Mouse (Mus musculus): ENCODE measurements around the gene Ccsap. TPM values are rescaled to one million over a fixed set of nuclear protein-coding genes. Genes with fewer than 3 reads are reported as not detected.

Ccsap gene
- polyA plus RNA-seq, 1 experiment, result 45.1 TPM

- TF ChIP-seq POLR2A (IDR thresholded peaks at IDR 0.05; ENCODE audit: extremely low read depth, insufficient read depth, low read length) (no peak), CTCF (IDR thresholded peaks at IDR 0.05; ENCODE audit: extremely low read depth, insufficient read depth, low read length) (no peak)
- no peak overlapping the region for H3K27ac ChIP-seq (ENCODE audit: insufficient read depth, low read length)
- H3K4me1 ChIP-seq (ENCODE audit: control insufficient read depth, insufficient read depth, low read length), result peaks cover 5% of the 10 kb centered on the region; the same call in 1 of the 2 replicates
- H3K4me3 ChIP-seq (ENCODE audit: insufficient read depth, low read length), result no peak overlapping the region
These were observed 68.2 kb downstream of the Ccsap start for GRCm38 (mm10) chr8:123791845-123792225.

DNA sequence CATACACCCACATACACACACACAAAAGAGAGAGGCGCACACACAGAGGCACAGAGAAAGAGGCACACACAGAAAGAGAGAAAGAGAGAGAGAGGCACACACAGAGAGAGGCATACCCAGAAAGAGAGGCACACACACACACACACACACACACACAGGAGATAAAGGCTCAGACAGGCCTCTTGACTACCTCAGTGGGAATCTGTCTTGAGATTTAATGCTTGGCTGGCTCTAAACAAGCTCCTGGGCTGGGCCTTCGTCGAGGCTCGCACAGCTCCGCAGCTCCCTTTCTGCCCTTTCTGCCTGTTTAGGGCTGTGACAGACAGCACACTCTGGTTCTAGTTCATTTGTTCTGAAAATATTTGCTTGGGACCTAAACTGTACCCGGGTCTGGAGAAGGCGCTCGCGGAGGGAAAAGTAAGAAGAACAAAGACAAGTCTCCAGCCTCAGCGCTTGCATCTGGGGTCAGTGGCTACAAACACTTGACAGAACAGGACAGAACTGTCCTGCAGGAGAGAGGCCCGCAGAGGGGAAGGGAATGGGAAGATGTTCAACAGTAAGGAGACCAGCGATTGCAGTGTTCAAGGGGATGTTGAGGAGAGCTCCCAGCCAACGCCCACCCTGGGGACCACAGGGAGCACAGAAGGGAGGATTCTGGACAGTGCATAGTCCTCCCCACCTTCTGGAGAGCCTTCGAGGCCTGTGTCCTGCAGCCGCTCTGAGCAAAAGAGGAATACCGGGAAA is 68.7 kb downstream of the Ccsap start:
- H3K27ac ChIP-seq (ENCODE audit: insufficient read depth, low read length), result no peak overlapping the region
- TF ChIP-seq POLR2A (IDR thresholded peaks at IDR 0.05; ENCODE audit: extremely low read depth, insufficient read depth, low read length) (no peak), CTCF (IDR thresholded peaks at IDR 0.05; ENCODE audit: extremely low read depth, insufficient read depth, low read length) (no peak)
- H3K4me1 ChIP-seq (ENCODE audit: control insufficient read depth, insufficient read depth, low read length), result peaks cover 5% of the 10 kb centered on the region; the same call in 1 of the 2 replicates
- no peak overlapping the region for H3K4me3 ChIP-seq (ENCODE audit: insufficient read depth, low read length)

Other genes with a start within 250 kb of the Ccsap start
- gene Rhou, start 206.3 kb downstream of the Ccsap start, polyA plus RNA-seq (2012; rRNA removed), result 29.1 and 30.8 TPM in 2 replicates
- 72.5 and 72.7 TPM in 2 replicates for gene Rab4a, start 54.2 kb downstream of the Ccsap start, polyA plus RNA-seq (2012; rRNA removed)
- 24.6 and 33.3 TPM in 2 replicates for gene Acta1, start 34.5 kb upstream of the Ccsap start, polyA plus RNA-seq (2012; rRNA removed)
- gene Nup133, start 89.1 kb upstream of the Ccsap start, polyA plus RNA-seq (2012; rRNA removed), result 17.7 and 21.0 TPM in 2 replicates
- 13.4 and 14.1 TPM in 2 replicates for gene Abcb10, start 122.9 kb upstream of the Ccsap start, polyA plus RNA-seq (2012; rRNA removed)
- 17.0 and 17.5 TPM in 2 replicates for gene Taf5l, start 161.2 kb upstream of the Ccsap start, polyA plus RNA-seq (2012; rRNA removed)
- gene Urb2, start 161.3 kb upstream of the Ccsap start, polyA plus RNA-seq (2012; rRNA removed), result 4.9 and 5.5 TPM in 2 replicates